Mouse (Mus musculus): ENCODE measurements around the gene Fez2. TPM values are rescaled to one million over a fixed set of nuclear protein-coding genes. Genes with fewer than 3 reads are reported as not detected.

Gene Fez2
- total RNA-seq, 2 experiments from 2014 or later = 47.0 to 60.6 TPM

DNA sequence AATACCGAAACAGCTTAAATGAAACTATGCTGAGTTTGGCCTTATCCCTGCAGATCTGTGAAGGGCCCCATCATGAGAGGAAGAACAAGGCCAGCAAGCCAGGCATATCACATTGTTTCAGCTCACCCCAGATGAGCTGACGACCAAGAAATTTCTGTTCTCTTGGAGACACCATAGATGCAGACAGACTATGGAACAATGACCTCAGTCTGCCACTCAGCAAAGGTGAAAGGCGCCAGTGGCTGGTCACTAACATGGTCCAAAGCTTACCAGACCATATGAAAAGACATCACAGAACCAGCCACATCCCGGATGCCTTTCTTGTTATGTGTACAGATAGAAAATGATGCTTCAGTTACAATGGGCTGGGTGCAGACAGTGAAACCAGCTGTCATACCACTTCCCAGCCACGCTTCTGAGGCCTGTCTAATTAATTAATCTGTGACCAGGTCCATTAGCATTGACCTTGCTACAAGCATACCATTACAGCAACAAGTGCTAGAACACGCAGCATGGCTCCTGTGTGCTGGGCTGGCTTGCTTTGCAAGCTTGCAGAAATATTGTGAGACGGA is 92.1 kb downstream of the Fez2 start:
- DNase-seq (ENCODE audit: low spot score in 2 of 2) = no peak

DNA sequence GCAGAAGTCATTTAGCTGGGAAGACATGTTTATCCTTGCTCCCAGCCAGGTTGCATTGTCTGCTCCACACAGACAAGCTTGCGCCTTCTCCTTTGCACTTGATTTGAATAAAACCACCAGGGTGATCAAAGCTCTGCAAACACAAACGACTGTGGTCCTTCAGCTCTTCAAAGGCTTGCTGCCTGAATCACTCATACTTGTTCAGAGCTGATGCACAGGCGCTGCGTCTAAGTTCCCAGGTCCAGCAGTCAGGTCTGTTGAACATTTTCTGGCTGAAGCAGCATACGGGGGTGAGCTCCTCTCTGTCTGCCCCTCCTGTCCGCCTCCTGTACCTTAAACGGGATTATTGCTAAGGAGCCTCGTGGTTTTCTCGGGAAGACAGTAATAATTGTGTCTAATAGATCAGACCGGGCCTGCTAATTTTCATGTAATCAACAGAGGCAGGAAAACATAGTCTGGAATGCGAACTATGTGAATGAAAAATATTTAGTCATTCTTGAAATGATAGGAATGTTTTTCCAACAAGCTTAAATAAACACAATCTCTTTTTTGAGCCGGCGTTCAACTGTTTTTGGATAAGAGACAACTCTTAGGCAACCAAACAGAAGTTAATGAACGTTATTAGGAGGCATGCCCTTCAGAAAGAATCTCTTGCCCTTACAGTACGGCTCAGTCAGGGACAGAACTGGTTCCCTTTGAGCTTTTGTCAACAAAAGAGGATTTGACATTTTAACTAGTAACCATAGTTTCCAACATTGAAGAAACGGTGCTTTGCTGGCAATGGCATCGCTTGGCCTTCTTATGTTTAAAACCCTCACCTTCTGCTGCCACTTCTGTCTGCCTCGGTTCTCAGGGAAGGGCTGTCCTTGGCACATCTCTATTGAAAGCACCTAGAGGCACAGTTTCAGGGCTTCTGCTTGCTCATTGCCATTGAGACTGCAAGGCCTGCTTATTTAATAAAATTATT is 95.3 kb downstream of the Fez2 start:
- DNase-seq (ENCODE audit: low spot score in 2 of 2) = no peak

DNA sequence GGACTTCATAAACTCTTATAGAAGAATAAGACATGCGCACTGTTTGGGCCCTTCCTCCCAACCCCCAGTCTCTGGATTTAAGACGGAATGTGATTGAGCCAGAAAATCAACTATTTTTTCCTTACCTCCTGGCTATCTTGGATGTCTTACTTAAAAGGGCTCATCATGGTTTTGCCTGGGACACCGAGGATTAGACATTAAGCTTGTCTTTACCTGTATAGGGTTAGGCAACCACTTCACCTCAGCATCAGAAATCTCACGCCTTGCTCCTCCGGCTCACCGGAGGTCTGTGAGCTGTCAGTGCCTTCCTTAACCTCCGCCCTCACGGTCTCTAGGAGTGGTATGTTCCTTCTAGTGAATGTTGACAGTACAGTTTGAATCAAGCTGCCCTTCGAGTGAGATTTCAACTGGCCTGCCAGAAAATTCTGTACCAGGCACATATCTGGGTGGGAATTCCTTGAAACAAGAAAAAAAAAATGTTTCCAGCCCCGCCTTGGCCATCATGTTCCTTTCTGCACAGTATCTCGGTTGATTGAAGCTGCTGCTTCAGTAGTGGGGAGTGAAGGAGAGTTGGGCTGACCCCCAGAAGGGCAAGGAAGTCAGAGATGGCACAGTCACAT is 96.6 kb downstream of the Fez2 start:
- DNase-seq (ENCODE audit: low spot score in 2 of 2) = no peak

Other genes with a start within 250 kb of the Fez2 start
- gene Crim1, start 217.9 kb downstream of the Fez2 start, total RNA-seq (2021) = 10 to 100 TPM; 32.7 to 33.3 TPM
- gene Vit, start 89.9 kb upstream of the Fez2 start, total RNA-seq (2021) = 1 to 10 TPM; 1.4 to 3.9 TPM